30 mouse cellular contexts compared by ENCODE assay signal in genomic region chr13:24128731-24129130, GRCm38 (mm10).
"Had no signal": no experiment of that assay in that cellular context is flagged by ENCODE, and none has a peak within 500 bp of the region (broad histone marks: within the 10 kb centered on the region; RNA-seq: fewer than 3 reads in every experiment).

No protein-coding gene starts in this region.

- H3K9me3 ChIP-seq: limb, embryonic 10.5 days; limb, embryonic 12.5 days; limb, embryonic 13.5 days; limb, embryonic 15.5 days; liver, embryonic 13.5 days; liver, embryonic 15.5 days; lung, embryonic 15.5 days; megakaryocyte, embryonic 14.5 days; midbrain, embryonic 10.5 days; midbrain, embryonic 12.5 days; midbrain, embryonic 13.5 days; midbrain, embryonic 15.5 days; neural tube, embryonic 12.5 days; neural tube, embryonic 13.5 days had no signal

- H3K27ac ChIP-seq: left cerebral cortex, adult 2 months; limb, embryonic 10.5 days; limb, embryonic 12.5 days; limb, embryonic 13.5 days; limb, embryonic 15.5 days; liver, embryonic 13.5 days; liver, embryonic 14.5 days; liver, embryonic 15.5 days; lung, embryonic 15.5 days; macrophage; midbrain, embryonic 10.5 days; midbrain, embryonic 12.5 days; midbrain, embryonic 13.5 days; midbrain, embryonic 15.5 days; neural tube, embryonic 12.5 days; neural tube, embryonic 13.5 days had no signal

- H3K4me3 ChIP-seq: left cerebral cortex, adult 2 months; limb, embryonic 10.5 days; limb, embryonic 12.5 days; limb, embryonic 13.5 days; limb, embryonic 15.5 days; liver, embryonic 13.5 days; liver, embryonic 15.5 days; lung, embryonic 15.5 days; megakaryocyte, embryonic 14.5 days; midbrain, embryonic 10.5 days; midbrain, embryonic 12.5 days; midbrain, embryonic 13.5 days; midbrain, embryonic 15.5 days; myocyte; neural tube, embryonic 12.5 days; neural tube, embryonic 13.5 days had no signal

- H3K4me2 ChIP-seq: limb, embryonic 12.5 days; limb, embryonic 13.5 days; limb, embryonic 15.5 days; liver, embryonic 11.5 days; liver, embryonic 13.5 days; liver, embryonic 15.5 days; lung, embryonic 14.5 days; lung, embryonic 15.5 days; midbrain, embryonic 11.5 days; midbrain, embryonic 12.5 days; midbrain, embryonic 13.5 days; midbrain, embryonic 15.5 days; neural tube, embryonic 12.5 days; neural tube, embryonic 13.5 days had no signal

- H3K36me3 ChIP-seq: limb, embryonic 10.5 days; limb, embryonic 12.5 days; limb, embryonic 15.5 days; liver, embryonic 13.5 days; liver, embryonic 15.5 days; lung, embryonic 15.5 days; midbrain, embryonic 10.5 days; midbrain, embryonic 12.5 days; midbrain, embryonic 13.5 days; midbrain, embryonic 15.5 days; neural tube, embryonic 12.5 days; neural tube, embryonic 13.5 days had no signal

- H3K9ac ChIP-seq: limb, embryonic 12.5 days; limb, embryonic 13.5 days; limb, embryonic 15.5 days; liver, embryonic 13.5 days; liver, embryonic 14.5 days; liver, embryonic 15.5 days; lung, embryonic 14.5 days; lung, embryonic 15.5 days; midbrain, embryonic 12.5 days; midbrain, embryonic 13.5 days; midbrain, embryonic 15.5 days; neural tube, embryonic 12.5 days; neural tube, embryonic 13.5 days had no signal

- DNase-seq: left cerebral cortex, postnatal 4 days; liver, embryonic 13.5 days; lung, adult 18-20 months; lung, adult 2 months; lung, embryonic 14.5 days; lung, postnatal 10 days; lung, postnatal 14 days; lung, postnatal 36 days; lung, postnatal 4 days; midbrain, embryonic 14.5 days had no signal

- H3K27me3 ChIP-seq: limb, embryonic 12.5 days; limb, embryonic 13.5 days; limb, embryonic 15.5 days; lung, embryonic 15.5 days; midbrain, embryonic 12.5 days; midbrain, embryonic 13.5 days; midbrain, embryonic 15.5 days; neural tube, embryonic 12.5 days; neural tube, embryonic 13.5 days had no signal

- H3K4me1 ChIP-seq: limb, embryonic 12.5 days; limb, embryonic 13.5 days; limb, embryonic 15.5 days; lung, embryonic 15.5 days; megakaryocyte, embryonic 14.5 days; midbrain, embryonic 10.5 days; midbrain, embryonic 12.5 days; midbrain, embryonic 15.5 days; neural tube, embryonic 12.5 days; neural tube, embryonic 13.5 days had no signal

- ATAC-seq: lung, postnatal 0 days; midbrain, embryonic 13.5 days; midbrain, embryonic 15.5 days had no signal
